Mouse (Mus musculus) liver, embryonic 11.5 days (tissue): ENCODE measurements around the gene Olfr933. TPM values are rescaled to one million over a fixed set of nuclear protein-coding genes. Genes with fewer than 3 reads are reported as not detected.

ENCODE experiments used
- ATAC-seq: fragments of 200-750 bp; cut with Nextera tagmentation; replicated peaks from 2 replicates; pipeline ENCODE4 v1.8.0; 2017; ENCODE audit warnings: moderate number of reproducible peaks, mild to moderate bottlenecking, moderate TSS enrichment, moderate library complexity; ENCODE audit not compliant: low FRiP score
- DNase-seq: peaks from one replicate; pipeline ENCODE4 v3.0.0-alpha.2; 2017; ENCODE audit warnings: low spot score
- H3K27ac ChIP-seq: fragments of 300-500 bp; sonication (generic); 2 replicates; pipeline ENCODE4 v1.5.1; 2014; ENCODE audit warnings: mild to moderate bottlenecking, low read depth, low read length, control low read depth
- H3K27me3 ChIP-seq: fragments of 300-500 bp; sonication (generic); replicated peaks from 2 replicates; pipeline ENCODE4 v1.6.1; 2014; ENCODE audit warnings: low read length, mixed read lengths; ENCODE audit not compliant: control insufficient read depth, insufficient read depth
- H3K36me3 ChIP-seq: fragments of 300-500 bp; sonication (generic); 2 replicates; pipeline ENCODE4 v1.6.1; 2014; ENCODE audit warnings: mild to moderate bottlenecking, low read length, moderate library complexity, mixed read lengths; ENCODE audit not compliant: control insufficient read depth, insufficient read depth
- H3K4me1 ChIP-seq: fragments of 300-500 bp; sonication (generic); replicated peaks from 2 replicates; pipeline ENCODE4 v1.6.1; 2014; ENCODE audit warnings: low read length, mixed read lengths; ENCODE audit not compliant: control insufficient read depth, insufficient read depth
- H3K4me2 ChIP-seq: fragments of 300-500 bp; sonication (generic); 2 replicates; pipeline ENCODE4 v1.6.1; 2014; ENCODE audit warnings: mild to moderate bottlenecking, control low read depth, moderate library complexity
- H3K4me3 ChIP-seq: fragments of 300-500 bp; sonication (generic); 2 replicates; pipeline ENCODE4 v1.5.1; 2014; ENCODE audit warnings: low read depth, low read length, control low read depth
- H3K9ac ChIP-seq: fragments of 300-500 bp; sonication (generic); 2 replicates; pipeline ENCODE4 v1.6.1; 2014; ENCODE audit warnings: low read depth, low read length, control low read depth
- H3K9me3 ChIP-seq: fragments of 300-500 bp; sonication (generic); 2 replicates; pipeline ENCODE4 v1.6.1; 2016; ENCODE audit warnings: low read length, inconsistent platforms, mixed read lengths; ENCODE audit not compliant: control insufficient read depth
- WGBS: fragments of 180-500 bp; shearing (Covaris S2); extraction: QIAGEN DNeasy Blood & Tissue Kit; methylation state at CpG from one replicate; pipeline ENCODE4 v1.1.7; 2014; 5-methylcytosine and 5-hydroxymethylcytosine counted together
- polyA plus RNA-seq: library from polyadenylated mRNA; unstranded; fragments of >200 nt; fragmentation: Nextera tagmentation; extraction: Ambion mirVana; gene quantifications from 2 replicates; pipeline ENCODE4 v1.2.1, GENCODE M21; 2014

Olfr933 gene
- polyA plus RNA-seq: not detected in 2 replicates

GRCm38 (mm10) chr9:38972013-38972412 lies at the start of gene Olfr933:
TSS of gene Olfr933 (plus strand) at chr9:38972313.
- 77% methylated on average over 4 of the region's 4 CpGs for WGBS
- H3K4me1 ChIP-seq: no peaks in the 10 kb centered on the region
- no peaks in the 10 kb centered on the region for H3K27me3 ChIP-seq
- H3K4me2 ChIP-seq: no peak within 1 kb of the TSS
- no peak within 1 kb of the TSS for H3K4me3 ChIP-seq
- H3K9me3 ChIP-seq: no peaks in the 10 kb centered on the region
- DNase-seq: no peak
- no peaks in the 10 kb centered on the region for H3K36me3 ChIP-seq
- ATAC-seq: no peak
- H3K9ac ChIP-seq: no peak within 1 kb of the TSS
- H3K27ac ChIP-seq: no peak within 1 kb of the TSS

- Histone ChIP-seq H3K36me3 (no peaks in the 10 kb centered on the region), H3K4me3 (no peak within 1 kb of the TSS), H3K4me2 (no peak within 1 kb of the TSS), H3K4me1 (no peaks in the 10 kb centered on the region), H3K27me3 (no peaks in the 10 kb centered on the region), H3K9ac (no peak within 1 kb of the TSS), H3K27ac (no peak within 1 kb of the TSS), H3K9me3 (no peaks in the 10 kb centered on the region)
- ATAC-seq (no peak), DNase-seq (no peak)
These were observed 42.6 kb upstream of the Olfr933 start, which contains the start of gene Olfr930 for GRCm38 (mm10) chr9:38929509-38929908. TSS of gene Olfr930 (plus strand) at chr9:38929809.

DNA sequence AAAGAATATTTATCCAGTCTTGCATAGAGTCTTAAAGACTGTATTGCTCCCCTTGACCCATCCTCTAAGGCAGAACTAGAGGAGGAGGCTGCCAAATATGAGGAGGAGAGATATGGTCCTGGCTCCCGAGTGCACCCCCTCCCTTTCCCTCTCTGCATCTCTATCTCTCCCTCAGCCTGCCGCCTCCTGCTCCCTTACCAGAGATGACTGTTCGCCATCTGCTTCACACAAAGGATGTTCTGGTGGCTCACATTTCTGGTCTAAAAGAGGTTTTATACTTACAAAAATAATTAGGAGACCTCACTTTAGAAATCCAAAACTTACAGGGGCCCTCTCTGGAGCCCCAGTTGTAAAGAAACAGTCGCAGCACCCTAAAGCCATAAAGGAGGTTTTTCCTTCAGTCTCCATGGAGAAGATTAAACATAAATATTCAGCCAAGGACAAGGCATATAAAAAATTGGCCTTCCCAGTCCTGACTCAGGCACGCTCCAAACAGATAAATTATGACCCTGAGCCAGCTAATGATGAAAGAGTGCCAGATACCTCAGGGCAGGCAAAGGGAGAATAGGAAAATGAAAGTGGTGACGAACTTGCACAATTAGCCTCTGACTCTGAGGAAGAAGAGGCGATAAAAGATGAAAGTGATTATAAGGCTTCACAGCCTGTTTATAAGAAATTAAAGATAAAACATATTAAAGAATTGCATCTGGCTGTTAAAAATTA lies 18.6 kb upstream of the Olfr933 start:
- no peaks in the 10 kb centered on the region for H3K36me3 ChIP-seq

GRCm38 (mm10) chr9:38954124-38954416 lies 18.0 kb upstream of the Olfr933 start:
- Histone ChIP-seq H3K4me2 (no peak overlapping the region), H3K9me3 (no peaks in the 10 kb centered on the region), H3K36me3 (no peaks in the 10 kb centered on the region), H3K9ac (no peak overlapping the region), H3K27ac (no peak overlapping the region), H3K4me1 (no peaks in the 10 kb centered on the region), H3K27me3 (no peaks in the 10 kb centered on the region), H3K4me3 (no peak overlapping the region)
- WGBS: 70% methylated on average over 4 of the region's 4 CpGs
- ATAC-seq (no peak), DNase-seq (no peak)

More for the DNA sequence above, 18.6 kb upstream of the Olfr933 start:
- Histone ChIP-seq H3K4me1 (no peaks in the 10 kb centered on the region), H3K4me3 (no peak overlapping the region), H3K9ac (no peak overlapping the region), H3K9me3 (no peaks in the 10 kb centered on the region), H3K27me3 (no peaks in the 10 kb centered on the region), H3K4me2 (no peak overlapping the region), H3K27ac (no peak overlapping the region)
- 68% methylated on average over 7 of the region's 7 CpGs for WGBS
- DNase-seq (no peak), ATAC-seq (no peak)

- ATAC-seq (no peak), DNase-seq (no peak)
- Histone ChIP-seq H3K27me3 (no peaks in the 10 kb centered on the region), H3K27ac (no peak within 1 kb of the TSS), H3K9ac (no peak within 1 kb of the TSS), H3K4me2 (no peak within 1 kb of the TSS), H3K9me3 (no peaks in the 10 kb centered on the region), H3K36me3 (no peaks in the 10 kb centered on the region), H3K4me3 (no peak within 1 kb of the TSS), H3K4me1 (no peaks in the 10 kb centered on the region)
- 92% methylated on average over 2 of the region's 2 CpGs for WGBS
These were observed 16.1 kb downstream of the Olfr933 start, which contains the start of gene Olfr934 for GRCm38 (mm10) chr9:38988215-38988614. TSS of gene Olfr934 (minus strand) at chr9:38988315.

GRCm38 (mm10) chr9:38999583-38999982 lies 27.5 kb downstream of the Olfr933 start, which contains the start of gene Olfr935:
TSS of gene Olfr935 (minus strand) at chr9:38999683.
- H3K27me3 ChIP-seq: no peaks in the 10 kb centered on the region
- no peaks in the 10 kb centered on the region for H3K4me1 ChIP-seq
- WGBS: 72% methylated on average over 2 of the region's 2 CpGs

DNA sequence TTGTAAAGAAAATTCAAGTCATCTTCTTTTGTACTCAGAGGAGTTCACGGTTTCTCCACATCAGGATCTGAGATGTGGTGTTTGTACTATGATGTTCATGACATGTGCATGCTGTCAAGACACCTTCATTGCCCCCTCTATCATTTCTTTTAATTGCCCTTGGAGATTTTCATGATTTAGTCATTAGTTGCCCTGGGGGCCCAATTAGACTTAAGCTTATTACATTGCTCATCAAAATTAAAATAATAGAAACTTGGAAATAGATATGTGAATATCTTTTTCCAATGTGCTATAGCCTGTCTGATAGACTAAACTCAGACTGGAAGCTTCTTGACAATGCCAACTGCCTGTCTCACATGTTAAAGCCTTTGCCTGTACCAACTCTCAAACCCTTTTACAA lies 51.2 kb downstream of the Olfr933 start, which contains the start of gene Olfr146:
Gene Olfr146, minus strand, starts transcription at position 101 of the 400 bp plus-strand sequence.
- Histone ChIP-seq H3K9ac (no peak within 1 kb of the TSS), H3K4me3 (no peak within 1 kb of the TSS), H3K9me3 (no peaks in the 10 kb centered on the region), H3K36me3 (no peaks in the 10 kb centered on the region), H3K27ac (no peak within 1 kb of the TSS), H3K4me2 (no peak within 1 kb of the TSS), H3K27me3 (no peaks in the 10 kb centered on the region), H3K4me1 (no peaks in the 10 kb centered on the region)
- 68% methylated on average over 1 of the region's 1 CpGs for WGBS
- ATAC-seq: no peak
- DNase-seq: no peak

More at GRCm38 (mm10) chr9:38999583-38999982, 27.5 kb downstream of the Olfr933 start, which contains the start of gene Olfr935:
- no peak within 1 kb of the TSS for H3K9ac ChIP-seq
- no peak within 1 kb of the TSS for H3K4me2 ChIP-seq
- H3K4me3 ChIP-seq: no peak within 1 kb of the TSS
- H3K27ac ChIP-seq: no peak within 1 kb of the TSS
- ATAC-seq: no peak
- H3K36me3 ChIP-seq: no peaks in the 10 kb centered on the region
- no peak for DNase-seq
- no peaks in the 10 kb centered on the region for H3K9me3 ChIP-seq
